26 mouse cellular contexts compared by ENCODE assay signal in the genomic region with DNA sequence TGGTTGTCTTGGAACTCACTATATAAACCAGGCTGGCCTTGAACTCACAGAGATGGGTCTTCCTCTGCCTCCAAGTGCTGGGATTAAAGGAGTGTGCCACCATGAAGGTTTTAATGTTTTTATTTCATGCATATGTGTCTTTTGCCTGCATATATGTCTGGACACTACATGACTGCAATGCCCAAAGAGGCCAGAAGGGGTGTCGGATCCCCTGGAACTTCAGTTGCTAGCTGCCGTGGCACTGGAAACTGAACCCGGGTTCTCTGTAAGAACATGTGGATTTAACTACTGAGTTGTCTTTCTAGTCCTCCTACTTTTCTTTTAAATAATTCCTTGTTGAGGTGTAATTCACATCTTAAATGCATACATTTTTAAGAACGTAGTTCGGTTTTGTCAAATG. TPM values are rescaled to one million over a fixed set of nuclear protein-coding genes. Genes with fewer than 3 reads are reported as not detected.
A peak's percentile ranks its signal among the peaks of the same experiment; 100 is the strongest.
DNase-seq lines count a peak whose midpoint lies in the region; ATAC-seq and TF ChIP-seq lines count a peak whose summit lies in the region.
"Had no signal": no experiment of that assay in that cellular context is flagged by ENCODE, and none has a peak within 500 bp of the region (broad histone marks: within the 10 kb centered on the region; RNA-seq: fewer than 3 reads in every experiment).

No protein-coding gene starts in this region.

- no peak for ATAC-seq in liver, embryonic 14.5 days (ENCODE audit: insufficient read depth)
- no peak for ATAC-seq in liver, embryonic 11.5 days (replicated peaks; ENCODE audit: low FRiP score)
- no peak for ATAC-seq in forebrain, embryonic 11.5 days (replicated peaks; ENCODE audit: low FRiP score)
- ATAC-seq: forebrain, embryonic 13.5 days; forebrain, postnatal 0 days; inflammation-experienced regulatory T-cells, adult 6 months; Patski had no signal

- H3K9me3 ChIP-seq in liver, embryonic 14.5 days (ENCODE audit: control insufficient read depth, low read length), result no peaks in the 10 kb centered on the region
- no peaks in the 10 kb centered on the region for H3K9me3 ChIP-seq in liver, embryonic 11.5 days (ENCODE audit: control insufficient read depth, low read length)
- no peaks in the 10 kb centered on the region for H3K9me3 ChIP-seq in forebrain, embryonic 11.5 days (ENCODE audit: control insufficient read depth, low read length)
- H3K9me3 ChIP-seq: embryonic facial prominence, embryonic 13.5 days; forebrain, embryonic 13.5 days; hindbrain, embryonic 15.5 days had no signal

- intact Hi-C loops in gastrocnemius, postnatal 14 days (cut with DNase I; ENCODE audit: low total_unique reads), result no loop called here

- no peaks in the 10 kb centered on the region for H3K4me1 ChIP-seq in liver, embryonic 14.5 days (replicated peaks; ENCODE audit: control insufficient read depth in 2 of 2, insufficient read depth in 2 of 2, low read length in 1 of 2)
- H3K4me1 ChIP-seq in liver, embryonic 11.5 days (replicated peaks; ENCODE audit: control insufficient read depth, insufficient read depth, low read length), result no peaks in the 10 kb centered on the region
- no peaks in the 10 kb centered on the region for H3K4me1 ChIP-seq in forebrain, embryonic 11.5 days (replicated peaks; ENCODE audit: control insufficient read depth, insufficient read depth, low read length)
- H3K4me1 ChIP-seq: embryonic facial prominence, embryonic 13.5 days; forebrain, embryonic 13.5 days; heart, embryonic 13.5 days; hindbrain, embryonic 15.5 days had no signal

- TF ChIP-seq EP300 in liver, embryonic 14.5 days (IDR thresholded peaks at IDR 0.05; ENCODE audit: low read depth), result no peak

- H3K4me3 ChIP-seq in liver, embryonic 14.5 days (ENCODE audit: insufficient read depth in 1 of 2, low read depth in 2 of 2, low read length in 2 of 2), result no peak overlapping the region
- no peak overlapping the region for H3K4me3 ChIP-seq in liver, embryonic 11.5 days (ENCODE audit: low read depth, low read length)
- no peak overlapping the region for H3K4me3 ChIP-seq in forebrain, embryonic 11.5 days (ENCODE audit: low read depth, low read length)
- H3K4me3 ChIP-seq: embryonic facial prominence, embryonic 13.5 days; forebrain, embryonic 13.5 days; heart, embryonic 13.5 days; hindbrain, embryonic 15.5 days had no signal

- no peak overlapping the region for H3K4me2 ChIP-seq in liver, embryonic 14.5 days (ENCODE audit: low read depth)
- H3K4me2 ChIP-seq in liver, embryonic 11.5 days, result no peak overlapping the region
- no peak overlapping the region for H3K4me2 ChIP-seq in forebrain, embryonic 11.5 days (ENCODE audit: low read depth, low read length, severe bottlenecking)
- H3K4me2 ChIP-seq: embryonic facial prominence, embryonic 13.5 days; forebrain, embryonic 13.5 days; heart, embryonic 13.5 days; hindbrain, embryonic 15.5 days had no signal

- TF ChIP-seq POLR2A in brain, embryonic 14.5 days (IDR thresholded peaks at IDR 0.05; ENCODE audit: borderline replicate concordance, extremely low read depth, insufficient read depth, insufficient read length, poor library complexity, severe bottlenecking), result no peak

- H3K27ac ChIP-seq in liver, embryonic 14.5 days, result no peak overlapping the region
- H3K27ac ChIP-seq in liver, embryonic 11.5 days (ENCODE audit: low read depth, low read length), result no peak overlapping the region
- no peak overlapping the region for H3K27ac ChIP-seq in forebrain, embryonic 11.5 days (ENCODE audit: low read depth, low read length)
- H3K27ac ChIP-seq: embryonic facial prominence, embryonic 13.5 days; forebrain, embryonic 13.5 days; heart, embryonic 13.5 days; hindbrain, embryonic 15.5 days had no signal

- no peak for DNase-seq in liver, embryonic 14.5 days (ENCODE audit: low read depth in 3 of 3, low spot score in 3 of 3)
- DNase-seq in liver, embryonic 11.5 days (ENCODE audit: low spot score), result no peak
- peak; percentile 9 for DNase-seq in A20 (ENCODE audit: low read depth, low spot score)
- peak; percentile 38 for DNase-seq in ES-CJ7 (ENCODE audit: low read depth, low spot score)
- no peak for DNase-seq in brain, embryonic 14.5 days (ENCODE audit: low read depth)
- DNase-seq in gastrocnemius, postnatal 14 days, result no peak
- no peak for DNase-seq in forebrain, embryonic 11.5 days (ENCODE audit: low spot score)
- DNase-seq in cerebellum, adult 18-20 months, result no peak
- DNase-seq: adrenal gland, postnatal 10 days; cerebellum, adult 11-12 months; cerebellum, adult 9-11 months; cerebellum, postnatal 36 days; forebrain, postnatal 0 days; gastrocnemius, postnatal 25 days; heart, postnatal 36 days had no signal

- H3K36me3 ChIP-seq in liver, embryonic 14.5 days (replicated peaks; ENCODE audit: control insufficient read depth, insufficient read depth, low read depth), result no peaks in the 10 kb centered on the region
- no peaks in the 10 kb centered on the region for H3K36me3 ChIP-seq in liver, embryonic 11.5 days (ENCODE audit: control insufficient read depth, insufficient read depth, low read length)
- no peaks in the 10 kb centered on the region for H3K36me3 ChIP-seq in forebrain, embryonic 11.5 days (ENCODE audit: control insufficient read depth, insufficient read depth, low read length)
- H3K36me3 ChIP-seq: embryonic facial prominence, embryonic 13.5 days; heart, embryonic 13.5 days; hindbrain, embryonic 15.5 days had no signal

- TF ChIP-seq CTCF in liver, embryonic 14.5 days (IDR thresholded peaks at IDR 0.05; ENCODE audit: low read depth), result 0 out of 2 replicates have a peak, but pooled peaks have one; percentile 21
- 0 out of 2 replicates have a peak, but pooled peaks have one; percentile 4 for TF ChIP-seq CTCF in brain, embryonic 14.5 days (IDR thresholded peaks at IDR 0.05; ENCODE audit: borderline replicate concordance, extremely low read depth, insufficient read depth, insufficient read length)

- 78% methylated on average over 5 of the region's 5 CpGs for WGBS in liver, embryonic 14.5 days (ENCODE audit: insufficient replicate concordance)
- WGBS in liver, embryonic 11.5 days, result 93% methylated on average over 5 of the region's 5 CpGs
- 97% methylated on average over 5 of the region's 5 CpGs for WGBS in forebrain, embryonic 11.5 days

- H3K9ac ChIP-seq in liver, embryonic 14.5 days (replicated peaks), result no peak overlapping the region
- H3K9ac ChIP-seq in liver, embryonic 11.5 days (ENCODE audit: low read depth, low read length), result no peak overlapping the region
- no peak overlapping the region for H3K9ac ChIP-seq in forebrain, embryonic 11.5 days (ENCODE audit: low read length)
- H3K9ac ChIP-seq: embryonic facial prominence, embryonic 13.5 days; forebrain, embryonic 13.5 days; forebrain, postnatal 0 days; heart, embryonic 13.5 days; hindbrain, embryonic 15.5 days had no signal

- H3K27me3 ChIP-seq in liver, embryonic 14.5 days (ENCODE audit: control insufficient read depth, insufficient read depth, low read length), result no peaks in the 10 kb centered on the region
- no peaks in the 10 kb centered on the region for H3K27me3 ChIP-seq in liver, embryonic 11.5 days (replicated peaks; ENCODE audit: control insufficient read depth, insufficient read depth, low read length)
- H3K27me3 ChIP-seq in forebrain, embryonic 11.5 days (ENCODE audit: control insufficient read depth, insufficient read depth, low read length), result no peaks in the 10 kb centered on the region
- H3K27me3 ChIP-seq: CH12.LX; embryonic facial prominence, embryonic 13.5 days; forebrain, embryonic 13.5 days; heart, embryonic 13.5 days; hindbrain, embryonic 15.5 days; Patski had no signal

RNA-seq across cellular contexts. Expression of gene Cyp26a1, which starts 27.0 kb away (rescaled TPM):
- polyA plus RNA-seq in liver, embryonic 14.5 days (2012; rRNA removed), result 0.16 TPM in 2 replicates
- polyA plus RNA-seq in liver, embryonic 14.5 days (2014; fragmentation: Nextera tagmentation; extraction: Ambion mirVana), result 0.10 TPM in 1 of 2 replicates, not detected in the other
- polyA plus RNA-seq in liver, embryonic 11.5 days (2014; fragmentation: Nextera tagmentation; extraction: Ambion mirVana), result 0.58 and 0.63 TPM in 2 replicates
- polyA plus RNA-seq in brain, embryonic 14.5 days (2012; rRNA removed), result 0.08 and 0.14 TPM in 2 replicates
- under 1 TPM; 0.13 to 0.41 TPM for total RNA-seq in gastrocnemius, postnatal 14 days (2021)
- polyA plus RNA-seq in forebrain, embryonic 11.5 days (2014; fragmentation: Nextera tagmentation; extraction: Ambion mirVana), result 1.4 and 1.5 TPM in 2 replicates
- total RNA-seq: forebrain, postnatal 0 days; gastrocnemius, adult 18-20 months; granulocyte monocyte progenitor cell, adult 5-6 weeks; heart, postnatal 36 days had no signal
- polyA plus RNA-seq: inflammation-experienced regulatory T-cells, adult 6 months had no signal

RNA-seq across cellular contexts. Expression of gene Cyp26c1, which starts 39.2 kb away (rescaled TPM):
- polyA plus RNA-seq in liver, embryonic 14.5 days (2012; rRNA removed), result 0.01 and 0.03 TPM in 2 replicates
- polyA plus RNA-seq in liver, embryonic 14.5 days (2014; fragmentation: Nextera tagmentation; extraction: Ambion mirVana), result not detected in 2 replicates
- polyA plus RNA-seq in liver, embryonic 11.5 days (2014; fragmentation: Nextera tagmentation; extraction: Ambion mirVana), result 0.10 TPM in 2 replicates
- polyA plus RNA-seq in brain, embryonic 14.5 days (2012; rRNA removed), result not detected in 2 replicates
- not detected for total RNA-seq in gastrocnemius, postnatal 14 days (2021)
- 0.15 TPM in 1 of 2 replicates, not detected in the other for polyA plus RNA-seq in forebrain, embryonic 11.5 days (2014; fragmentation: Nextera tagmentation; extraction: Ambion mirVana)
- total RNA-seq: adrenal gland, postnatal 4 days; CH12.LX; forebrain, postnatal 0 days; gastrocnemius, adult 18-20 months; granulocyte monocyte progenitor cell, adult 5-6 weeks; heart, postnatal 36 days had no signal
- polyA plus RNA-seq: forebrain, embryonic 13.5 days; forebrain, postnatal 0 days; heart, embryonic 13.5 days; heart, postnatal 0 days; hindbrain, embryonic 15.5 days; inflammation-experienced regulatory T-cells, adult 6 months had no signal

Comparison
In these comparisons a context has a peak if more than half of its experiments do, and no peak if none do; other contexts are left out.
1. DNase-seq: peak in A20 (single experiment) and ES-CJ7 (single experiment); none in liver, embryonic 14.5 days (0 of 3), liver, embryonic 11.5 days (single experiment), brain, embryonic 14.5 days (single experiment), gastrocnemius, postnatal 14 days (single experiment), forebrain, embryonic 11.5 days (single experiment) and cerebellum, adult 18-20 months (0 of 2).